Mouse (Mus musculus) lung, postnatal 14 days (tissue): Measurements from ENCODE around the gene Synpo2.

Experiments
- DNase-seq: peaks from one replicate; pipeline ENCODE4 v3.0.0; 2021

The Synpo2 gene

GRCm38 (mm10) chr3:123235921-123236320, at the start of gene Synpo2:
Synpo2 (minus strand) TSS chr3:123236149.
- peak; percentile 58 for DNase-seq

DNA sequence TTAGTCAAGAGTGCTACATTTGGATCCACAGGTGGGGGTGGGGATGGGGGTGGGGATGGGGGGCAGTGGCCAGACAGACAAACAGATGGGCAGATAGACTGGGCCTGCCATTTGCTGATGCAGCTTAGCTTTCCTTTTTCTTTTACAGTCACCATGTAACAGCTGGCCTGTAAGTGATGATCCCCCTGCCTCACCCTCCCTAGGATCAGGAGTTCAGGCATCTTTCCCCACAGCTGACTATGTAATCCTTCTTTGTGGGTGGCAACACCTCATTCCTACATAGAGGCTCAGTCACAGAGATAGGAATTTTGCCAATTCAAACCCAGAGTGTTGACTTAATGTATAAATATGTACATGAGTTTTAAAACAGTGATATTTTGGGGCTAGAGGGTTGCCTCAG, 49.7 kb upstream of the Synpo2 start:
- DNase-seq, result no peak

DNA sequence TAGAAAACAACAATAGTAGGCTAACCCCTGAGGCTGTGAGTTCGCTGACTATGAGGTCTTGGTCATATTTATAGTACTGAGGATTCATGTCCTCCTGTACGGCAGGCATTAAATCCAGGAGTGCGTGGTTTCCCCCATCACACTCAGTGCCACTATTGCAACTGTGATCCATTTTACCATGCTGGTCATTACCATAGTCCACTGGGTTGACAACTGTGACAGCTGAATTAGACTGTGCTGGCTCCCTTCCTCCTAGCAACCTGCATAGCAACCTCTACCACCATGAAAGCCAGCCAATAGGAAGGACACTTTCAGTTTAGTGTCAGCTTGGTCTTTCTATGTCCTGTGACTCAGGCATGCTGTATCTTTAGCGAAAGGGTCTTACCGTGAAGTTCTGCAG, 48.3 kb upstream of the Synpo2 start:
- DNase-seq, result no peak

GRCm38 (mm10) chr3:123282866-123283615, 47.1 kb upstream of the Synpo2 start:
- DNase-seq, result no peak

DNA sequence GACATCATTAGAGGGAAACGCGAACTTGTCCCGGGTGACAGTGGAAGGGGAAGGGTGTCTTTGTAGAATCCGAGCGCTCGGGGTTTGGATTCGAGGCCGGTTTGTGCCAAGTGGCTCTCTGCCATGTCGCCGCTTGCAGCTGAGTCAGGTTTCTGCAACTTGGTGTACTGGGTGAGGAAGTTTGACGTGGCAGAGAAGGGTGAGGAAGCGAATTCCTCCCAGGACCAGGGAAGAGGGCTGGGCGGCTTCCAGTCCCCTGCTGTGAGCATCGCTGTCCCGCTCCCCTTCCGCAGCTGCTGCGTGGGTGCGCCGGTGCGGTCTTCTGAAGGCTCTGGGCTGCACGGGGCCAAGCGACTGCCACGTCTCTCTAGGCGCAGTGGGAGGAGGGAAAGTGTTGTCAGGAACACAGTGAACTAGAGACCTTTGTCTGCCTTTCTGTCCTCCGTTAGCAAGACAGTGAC, 31.8 kb upstream of the Synpo2 start:
- DNase-seq, result peak; percentile 68

DNA sequence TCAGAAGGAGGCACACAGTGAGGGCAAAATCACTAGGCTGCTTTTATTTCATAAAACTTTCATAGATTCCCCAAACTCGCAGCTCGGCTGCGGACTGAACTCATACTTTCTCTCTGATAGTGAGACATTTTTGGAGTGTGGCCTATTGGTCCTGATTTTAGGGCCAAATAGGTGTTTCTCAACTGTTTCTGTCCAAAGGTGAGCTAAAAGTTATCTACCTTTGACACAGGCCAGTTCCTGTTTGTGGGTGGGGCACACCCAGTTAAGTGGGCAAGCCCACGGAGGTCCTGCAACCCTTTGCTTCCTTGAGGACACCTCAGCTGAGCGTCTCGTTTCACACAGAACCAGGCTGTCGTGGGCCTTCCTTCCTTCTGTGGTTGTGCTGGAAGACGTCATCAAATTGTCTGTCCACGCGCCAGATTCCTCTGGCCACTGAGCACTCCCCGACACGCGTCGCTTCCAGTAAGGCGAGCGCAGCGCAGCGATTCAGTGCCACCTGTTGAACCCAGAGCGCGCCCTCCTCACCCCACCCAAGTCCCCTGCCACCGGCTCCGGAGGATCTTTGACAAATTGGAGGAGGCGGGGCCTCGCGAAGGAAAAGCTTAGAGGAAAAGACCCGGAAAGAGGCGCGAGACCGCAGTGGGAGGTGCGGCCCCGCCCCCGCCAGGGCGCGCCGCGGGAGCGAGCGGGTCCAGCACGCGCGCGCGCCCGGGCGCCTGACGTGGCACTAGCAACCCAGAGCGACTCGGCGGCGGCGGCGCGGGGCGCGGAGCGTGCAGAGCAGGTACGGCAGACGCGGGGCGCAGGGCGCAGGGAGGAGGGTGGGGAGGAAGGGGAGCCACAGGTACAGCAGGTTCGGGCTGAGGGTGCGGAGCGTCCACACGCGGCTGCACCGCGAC, 31.1 kb upstream of the Synpo2 start, which contains the start of gene Sec24d:
TSS of gene Sec24d (plus strand) at position 703 of the 899 bp plus-strand sequence.
- DNase-seq, result peak; percentile 85

GRCm38 (mm10) chr3:123264706-123265105, 28.8 kb upstream of the Synpo2 start:
- DNase-seq, result peak; percentile 21

- DNase-seq, result no peak
Measured at GRCm38 (mm10) chr3:123258709-123259108, 22.8 kb upstream of the Synpo2 start.

DNA sequence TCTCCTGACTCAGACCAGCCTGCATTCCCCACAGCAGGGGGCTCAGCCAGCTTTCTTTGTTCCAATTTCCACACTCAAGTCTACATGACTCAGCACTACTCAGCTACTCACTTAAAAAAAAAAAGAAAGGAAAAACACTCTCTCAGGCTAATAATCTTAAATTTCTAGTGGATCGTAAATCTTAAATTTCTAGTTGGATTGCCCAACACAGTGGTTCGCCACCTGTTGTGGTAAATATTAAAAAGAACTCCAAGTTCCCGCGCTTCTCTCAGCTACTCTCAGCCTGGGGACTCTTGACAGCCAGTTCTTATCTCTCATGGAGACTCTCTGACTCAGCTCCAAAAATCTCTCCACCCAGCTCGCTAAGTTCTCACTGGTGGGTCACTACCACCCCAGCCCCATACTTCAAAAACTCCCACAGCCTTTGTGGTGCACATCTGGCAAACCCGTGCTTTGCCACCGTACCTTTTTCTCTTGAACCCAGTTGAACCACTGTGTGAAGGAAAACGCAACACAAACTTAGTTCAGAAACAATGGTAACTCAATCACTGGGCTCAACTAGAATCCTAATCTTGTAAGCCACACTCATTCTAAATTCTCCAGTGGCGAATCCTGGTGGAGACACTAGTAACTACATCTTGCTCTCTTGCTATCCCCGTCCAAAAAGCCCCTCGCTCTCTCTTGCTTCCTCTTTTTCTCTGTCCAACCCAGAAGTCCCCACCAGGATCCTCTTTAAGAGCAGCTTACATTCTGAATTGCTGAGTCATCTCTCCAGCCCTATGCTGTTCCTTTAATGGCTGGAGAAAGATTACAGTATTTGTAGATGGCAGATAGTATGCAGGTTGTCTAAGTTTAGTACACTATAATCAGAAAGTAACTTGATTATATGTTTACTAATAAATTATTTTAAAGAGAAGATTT, 20.5 kb upstream of the Synpo2 start:
- DNase-seq, result no peak

GRCm38 (mm10) chr3:123245646-123246045, 9.7 kb upstream of the Synpo2 start:
- DNase-seq, result no peak

GRCm38 (mm10) chr3:123244376-123244775, 8.4 kb upstream of the Synpo2 start:
- peak; percentile 11 for DNase-seq

DNA sequence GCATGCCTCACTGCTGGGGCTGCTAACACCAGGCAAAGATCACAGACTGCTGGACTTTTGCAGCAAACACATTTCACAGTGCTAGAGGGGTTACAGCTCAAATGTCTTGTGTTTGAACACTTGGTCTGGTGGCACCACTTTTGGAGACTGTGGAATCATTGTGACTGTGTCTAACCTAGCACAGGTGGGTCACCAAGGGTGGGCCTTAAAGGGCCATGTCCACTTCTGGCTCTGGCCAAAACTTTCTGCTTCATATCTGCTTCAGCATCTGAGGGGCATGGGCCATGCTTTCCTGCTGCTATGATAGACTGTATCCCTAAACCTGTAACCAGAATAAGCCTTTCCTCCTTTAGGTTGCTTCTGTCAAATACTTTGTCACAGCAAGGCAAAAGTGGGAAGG, 1.5 kb upstream of the Synpo2 start:
- DNase-seq, result no peak

DNA sequence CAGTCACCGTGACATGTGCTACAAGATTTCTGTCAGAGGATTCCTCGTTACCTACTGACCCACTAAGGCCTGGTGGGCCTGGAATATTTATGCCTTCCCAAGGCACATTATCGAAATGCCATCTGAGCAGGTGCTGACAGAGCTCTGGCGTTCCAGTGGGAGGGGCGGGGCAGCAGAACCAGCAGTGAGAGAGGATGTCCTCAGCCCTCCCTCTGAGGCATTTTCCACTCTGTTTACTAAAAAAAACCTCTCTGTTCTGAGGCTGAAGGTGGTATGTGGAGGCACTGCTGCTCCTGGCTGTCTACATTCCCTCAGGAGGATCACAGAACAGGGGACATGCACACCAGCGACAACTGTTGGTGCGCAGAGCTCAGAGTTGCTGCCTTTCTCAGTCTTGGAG, 1.1 kb upstream of the Synpo2 start:
- no peak for DNase-seq

DNA sequence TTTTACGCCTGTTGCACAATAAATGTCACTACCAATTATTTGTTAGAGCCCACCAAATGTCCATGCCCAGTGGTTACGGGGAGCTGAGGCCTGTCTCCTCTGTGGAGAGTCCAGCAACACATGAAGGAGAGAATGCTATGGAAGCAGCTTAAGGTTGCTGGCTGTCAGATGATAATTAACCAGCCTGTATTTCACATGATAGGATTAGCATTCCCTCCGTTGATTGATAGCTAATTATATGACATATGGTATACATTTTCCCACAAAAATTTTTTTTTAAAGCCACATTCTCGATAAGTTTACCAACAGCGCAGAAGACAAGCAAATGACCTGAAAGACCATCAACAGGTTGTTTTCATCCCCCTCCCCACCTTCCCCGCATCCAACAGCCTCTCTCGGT, 454 bp downstream of the Synpo2 start:
- DNase-seq, result no peak

- DNase-seq, result peak; percentile 54
Measured at GRCm38 (mm10) chr3:123234191-123234836, 1.6 kb downstream of the Synpo2 start.

- DNase-seq, result no peak
Measured at GRCm38 (mm10) chr3:123231639-123232038, 4.3 kb downstream of the Synpo2 start.

DNA sequence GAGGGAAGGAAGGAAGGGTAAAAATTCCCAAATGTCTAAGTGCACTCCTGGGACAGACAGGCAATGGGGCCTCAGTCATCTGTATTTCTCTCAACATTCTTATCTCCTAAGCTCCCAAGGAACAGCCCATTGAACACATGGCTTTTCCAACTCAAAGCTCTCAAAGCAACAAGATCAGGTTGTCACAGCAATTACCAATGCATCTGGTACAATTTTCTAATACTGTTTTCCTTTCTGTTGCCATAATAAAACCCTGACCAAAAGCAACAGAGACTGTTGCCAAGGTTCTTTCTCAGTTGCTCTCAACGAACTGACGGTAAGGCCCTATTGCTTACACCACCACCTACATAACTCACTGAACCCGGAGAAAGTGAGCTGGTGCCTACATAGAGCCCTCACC, 8.7 kb downstream of the Synpo2 start:
- DNase-seq, result no peak

- no peak for DNase-seq
Measured at GRCm38 (mm10) chr3:123218646-123219045, 17.3 kb downstream of the Synpo2 start.

DNA sequence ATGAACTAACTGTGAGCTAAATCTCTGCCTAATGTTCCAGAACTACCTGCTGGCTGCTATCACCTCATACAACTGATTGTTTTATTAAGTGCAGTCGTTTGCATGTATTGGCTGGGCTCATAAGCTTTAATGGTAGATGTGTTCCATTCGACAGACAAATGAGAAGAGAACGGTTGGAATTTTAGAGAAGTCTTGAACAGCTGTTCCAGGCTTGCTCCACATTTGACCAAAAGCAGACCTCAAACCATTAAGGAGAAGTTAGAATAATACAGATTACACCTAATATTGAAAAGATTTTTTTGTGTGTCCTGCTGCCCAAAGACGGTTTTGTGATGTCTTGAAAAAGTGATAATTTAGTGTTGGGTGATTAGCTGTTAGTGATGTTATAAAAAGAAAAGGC, 27.1 kb downstream of the Synpo2 start:
- DNase-seq, result no peak

DNA sequence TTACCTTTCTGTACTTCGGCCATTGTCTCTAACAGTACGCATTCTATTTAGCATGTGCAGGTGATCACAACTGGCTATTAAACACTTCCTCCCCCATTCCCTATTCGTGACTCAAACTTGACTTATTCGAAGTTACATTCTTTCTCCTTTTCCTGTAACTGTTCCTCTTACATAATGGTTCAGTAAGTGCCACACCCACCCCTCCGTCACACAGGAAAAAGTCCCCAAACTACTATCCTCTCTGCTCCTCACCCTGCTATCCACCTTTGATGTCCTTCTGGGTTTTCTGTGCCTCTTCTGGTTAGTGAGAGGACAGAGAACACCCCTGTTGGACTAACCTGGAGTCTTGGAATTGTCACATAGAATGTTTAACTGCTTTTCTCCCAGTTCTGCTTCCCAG, 28.6 kb downstream of the Synpo2 start:
- no peak for DNase-seq

DNA sequence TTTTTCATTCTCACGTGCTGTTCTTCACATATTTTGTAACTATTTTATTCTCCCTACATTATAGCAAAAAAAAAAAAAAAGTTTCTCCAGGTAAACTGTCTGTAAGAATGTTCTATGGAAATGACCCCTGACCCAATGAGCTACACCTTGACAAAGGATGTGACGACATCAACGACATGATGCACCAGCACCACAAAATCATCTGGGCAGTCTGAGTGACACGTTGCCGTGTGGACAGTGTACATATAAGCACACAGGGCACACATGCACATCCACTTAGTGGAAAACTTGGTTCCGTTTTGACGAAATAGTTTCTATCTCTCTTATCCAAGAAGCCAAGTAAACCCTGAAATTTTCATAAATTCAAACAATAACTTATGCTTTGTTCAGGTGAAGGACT, 30.5 kb downstream of the Synpo2 start:
- no peak for DNase-seq

GRCm38 (mm10) chr3:123205065-123205464, 30.9 kb downstream of the Synpo2 start:
- DNase-seq, result no peak
